Mouse (Mus musculus): ENCODE results near the gene Lap3.

The Lap3 gene

DNA sequence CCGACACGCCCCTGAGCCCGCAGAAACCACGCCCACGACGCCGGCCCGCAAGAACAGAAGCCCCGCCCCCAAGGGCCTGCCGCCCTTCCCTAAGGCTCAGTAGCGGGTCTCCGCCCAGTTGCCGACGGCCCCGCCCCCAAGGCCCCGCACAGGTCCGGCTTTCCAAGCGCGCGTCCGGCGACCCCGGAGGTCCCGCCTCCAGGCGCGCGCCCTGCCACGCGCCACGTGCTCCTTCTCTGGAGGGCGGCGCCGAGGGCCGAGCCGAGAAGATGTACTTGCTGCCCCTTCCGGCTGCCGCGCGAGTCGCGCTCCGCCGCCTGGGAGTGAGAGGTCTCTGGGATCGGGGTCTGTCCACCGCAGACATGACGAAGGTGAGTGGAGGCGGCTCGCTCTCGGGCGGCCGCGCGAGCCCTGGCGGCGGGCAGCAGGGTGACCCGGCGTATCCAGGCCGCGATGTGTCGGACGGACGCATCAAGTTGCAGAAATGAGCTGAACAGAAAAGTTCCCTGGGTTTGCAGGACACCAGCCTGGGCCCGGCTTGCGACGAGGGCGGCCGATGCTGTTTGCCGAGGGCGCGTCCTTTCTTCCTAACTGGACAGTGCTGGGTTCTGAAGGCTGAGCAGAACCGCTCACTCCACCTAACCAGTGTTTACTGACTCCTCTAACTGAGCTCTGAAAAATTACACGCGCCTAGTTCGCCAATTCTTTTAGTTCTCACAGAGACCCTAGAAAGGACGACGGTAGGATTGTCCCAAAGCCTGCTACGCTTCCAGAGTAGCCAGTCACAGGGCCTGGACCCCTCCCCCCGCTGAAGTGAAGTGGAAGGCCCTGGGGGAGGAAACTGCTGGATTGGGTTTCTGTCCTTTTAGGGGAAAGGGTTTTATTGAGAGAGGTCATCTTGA lies at the start of gene Lap3:
TSS of gene Lap3 (plus strand) at position 184 of the 902 bp plus-strand sequence.
- peak; percentile 96 for DNase-seq (ENCODE audit: low read depth, low spot score)

GRCm38 (mm10) chr5:45444130-45444832 lies 48.9 kb upstream of the Lap3 start:
- DNase-seq (ENCODE audit: low read depth, low spot score): no peak

DNA sequence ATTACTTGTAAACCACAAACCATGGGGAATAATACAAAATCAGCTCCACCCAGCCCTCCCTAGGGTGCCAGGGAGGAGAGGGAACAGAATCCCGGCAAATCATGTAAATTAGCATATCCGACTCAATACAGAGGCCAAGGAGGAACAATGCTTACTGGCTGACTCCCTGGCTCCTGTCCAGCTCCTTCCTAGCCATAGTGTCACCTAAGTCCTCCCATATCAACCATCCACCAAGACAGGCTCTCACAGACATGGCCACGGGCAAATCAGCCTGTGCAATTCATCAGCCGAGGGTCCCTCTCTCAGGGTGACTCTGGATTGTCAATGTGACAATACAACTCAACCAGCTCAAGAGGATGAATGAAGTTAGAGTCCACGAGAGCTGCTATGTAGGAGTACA lies 44.5 kb upstream of the Lap3 start:
- DNase-seq (ENCODE audit: low read depth, low spot score): peak; percentile 8

DNA sequence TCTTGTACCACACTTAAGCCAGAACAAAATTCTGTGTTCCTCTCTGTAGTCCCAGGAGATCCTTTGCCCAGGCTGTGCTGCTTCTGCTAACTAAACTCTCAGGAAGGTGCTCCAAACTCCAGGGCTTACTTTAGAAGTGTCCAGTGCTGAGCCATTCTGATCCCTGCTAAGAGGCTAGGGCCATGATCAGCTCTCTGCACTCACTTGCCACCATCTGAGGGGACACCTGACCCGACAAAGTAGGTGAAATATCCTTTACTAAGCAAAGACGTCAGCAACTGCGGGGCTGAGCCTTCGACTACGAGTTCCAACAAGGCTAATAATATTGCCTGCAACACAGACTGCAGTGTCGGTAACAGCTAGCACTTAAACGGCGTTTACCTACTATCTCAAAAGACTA lies 44.0 kb upstream of the Lap3 start:
- DNase-seq (ENCODE audit: low read depth, low spot score): no peak

DNA sequence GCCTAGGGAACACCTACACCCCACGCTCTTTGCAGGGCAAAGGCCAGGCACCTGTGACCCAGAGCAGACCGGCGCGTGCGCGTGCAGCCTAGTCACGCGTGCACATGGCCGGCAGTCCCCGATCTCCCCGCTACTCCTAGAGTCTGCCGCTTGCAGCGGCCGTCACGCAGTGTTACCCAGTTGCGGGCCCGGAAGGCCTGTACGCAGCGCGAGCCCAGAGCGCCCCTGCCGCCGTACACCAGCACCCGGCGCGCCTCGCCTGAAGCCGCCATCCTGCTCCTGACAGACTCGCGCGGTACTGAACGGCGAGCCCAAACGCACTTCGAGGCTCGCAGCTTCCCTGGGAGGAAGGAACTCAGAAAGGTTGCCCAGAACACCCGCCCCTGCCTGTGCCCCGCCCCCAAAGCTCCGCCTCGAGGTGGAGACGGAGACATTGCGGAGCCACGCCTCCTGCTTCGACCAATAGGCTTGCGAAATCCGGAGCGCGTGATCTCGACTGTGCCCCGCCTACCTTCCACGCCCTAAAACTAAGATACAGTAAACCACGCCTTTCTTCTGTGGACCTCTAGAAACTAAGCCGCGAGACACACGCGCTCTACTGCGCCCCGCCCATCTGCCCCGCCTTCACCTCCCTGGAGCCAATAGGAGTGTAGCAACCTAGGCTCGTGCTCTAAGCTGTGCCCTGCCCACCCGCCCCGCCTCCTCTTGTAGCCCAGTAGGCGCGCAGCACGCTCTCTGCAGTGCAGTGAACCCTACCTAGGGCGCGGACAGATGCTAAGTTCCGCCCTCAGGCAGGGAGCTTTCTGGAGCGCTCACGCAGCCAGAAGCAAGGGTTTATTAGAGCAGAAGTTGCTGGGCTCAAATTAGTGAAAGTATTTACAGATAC lies 43.1 kb upstream of the Lap3 start, which contains the start of gene Qdpr:
TSS of gene Qdpr (minus strand) at position 406 of the 886 bp plus-strand sequence.
- DNase-seq (ENCODE audit: low read depth, low spot score): peak; percentile 100

DNA sequence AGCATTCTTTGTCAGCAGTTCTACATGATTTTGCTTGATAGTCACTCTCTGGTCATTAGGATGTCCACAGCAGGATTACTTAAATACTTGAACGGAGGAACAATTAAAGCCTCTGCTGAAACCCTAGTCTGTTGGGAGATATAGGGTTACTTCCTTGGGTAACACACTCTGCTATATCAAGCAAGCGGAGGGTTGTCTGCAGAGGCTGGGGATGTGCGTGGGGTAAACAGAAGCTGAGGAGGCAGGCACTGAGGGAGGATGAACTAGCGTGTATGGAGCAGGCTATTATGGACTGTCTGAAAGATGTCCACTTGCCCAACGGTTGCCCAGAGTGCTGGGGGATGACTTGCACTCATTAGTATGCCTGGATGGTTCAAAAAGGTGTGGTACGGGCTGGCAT lies 39.7 kb upstream of the Lap3 start, which contains the start of gene Clrn2:
TSS of gene Clrn2 (plus strand) at position 301 of the 400 bp plus-strand sequence.
- DNase-seq (ENCODE audit: low read depth, low spot score): no peak

GRCm38 (mm10) chr5:45454456-45454855 lies 38.7 kb upstream of the Lap3 start:
- DNase-seq (ENCODE audit: low read depth, low spot score): no peak

- DNase-seq (ENCODE audit: low read depth, low spot score): no peak
Measured at GRCm38 (mm10) chr5:45472880-45473450, 20.2 kb upstream of the Lap3 start.

GRCm38 (mm10) chr5:45473521-45473920 lies 19.7 kb upstream of the Lap3 start:
- no peak for DNase-seq (ENCODE audit: low read depth, low spot score)

- peak; percentile 65 for DNase-seq (ENCODE audit: low read depth, low spot score)
Measured at GRCm38 (mm10) chr5:45474215-45474614, 19.0 kb upstream of the Lap3 start.

DNA sequence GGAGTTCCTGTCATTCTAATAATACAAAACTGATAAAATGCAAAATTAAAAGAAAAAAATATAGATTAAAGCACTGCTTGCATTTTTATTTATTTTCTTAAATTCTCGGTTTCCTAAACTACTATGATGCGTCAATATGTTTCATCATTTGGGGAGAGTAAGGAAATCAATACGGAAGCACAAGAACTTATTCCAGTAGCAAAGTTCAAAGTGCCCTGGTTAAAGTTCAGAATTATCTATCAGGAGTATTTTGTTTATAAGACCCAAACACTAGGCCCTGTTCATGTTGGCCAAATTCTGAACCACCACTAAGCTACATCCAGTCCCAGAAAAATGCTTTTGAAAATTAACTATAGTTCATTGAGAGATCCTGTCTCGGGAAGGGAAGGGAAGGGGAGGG lies 18.4 kb upstream of the Lap3 start:
- DNase-seq (ENCODE audit: low read depth, low spot score): no peak

- DNase-seq (ENCODE audit: low read depth, low spot score): no peak
Measured at GRCm38 (mm10) chr5:45475771-45476170, 17.4 kb upstream of the Lap3 start.

GRCm38 (mm10) chr5:45476288-45476687 lies 16.9 kb upstream of the Lap3 start:
- DNase-seq (ENCODE audit: low read depth, low spot score): no peak

GRCm38 (mm10) chr5:45477601-45478000 lies 15.6 kb upstream of the Lap3 start:
- DNase-seq (ENCODE audit: low read depth, low spot score): no peak

DNA sequence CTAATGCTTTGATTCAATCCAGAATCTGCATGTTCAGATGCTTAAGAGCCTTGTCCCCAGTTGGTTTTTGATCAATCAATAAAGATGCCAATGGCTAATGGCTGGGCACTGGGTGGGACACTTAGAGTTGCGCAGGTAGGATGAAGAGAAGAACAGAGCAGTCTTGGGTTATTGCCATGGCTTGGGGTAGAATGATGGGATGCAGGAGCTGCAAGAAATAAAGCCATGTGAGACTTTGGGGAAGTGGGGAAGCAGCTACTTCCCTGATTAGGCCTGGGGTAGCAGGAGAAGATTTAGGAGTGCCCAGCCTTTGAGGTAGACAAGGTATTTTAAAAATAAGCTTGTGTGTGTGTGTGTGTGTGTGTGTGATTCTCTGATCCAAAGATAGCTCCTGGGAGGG lies 13.1 kb upstream of the Lap3 start:
- DNase-seq (ENCODE audit: low read depth, low spot score): no peak

DNA sequence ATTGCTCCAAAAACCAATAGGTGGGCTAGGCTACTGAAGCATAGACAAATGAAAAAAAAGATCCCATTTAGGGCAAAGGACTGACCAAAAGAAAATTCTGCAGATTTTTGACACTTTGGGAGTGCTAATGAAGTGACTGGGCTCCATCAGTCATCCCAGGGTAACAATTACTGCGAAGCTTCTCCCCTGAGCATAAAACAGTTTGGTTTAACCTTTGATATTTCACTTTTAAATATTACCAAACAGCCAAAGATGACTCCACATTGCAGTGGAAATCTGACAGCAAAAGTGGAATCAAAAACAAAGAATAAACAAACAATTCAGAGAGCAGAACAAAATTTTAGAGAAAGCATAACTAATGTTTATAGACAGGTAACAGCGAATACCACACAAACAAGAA lies 12.0 kb upstream of the Lap3 start:
- no peak for DNase-seq (ENCODE audit: low read depth, low spot score)

DNA sequence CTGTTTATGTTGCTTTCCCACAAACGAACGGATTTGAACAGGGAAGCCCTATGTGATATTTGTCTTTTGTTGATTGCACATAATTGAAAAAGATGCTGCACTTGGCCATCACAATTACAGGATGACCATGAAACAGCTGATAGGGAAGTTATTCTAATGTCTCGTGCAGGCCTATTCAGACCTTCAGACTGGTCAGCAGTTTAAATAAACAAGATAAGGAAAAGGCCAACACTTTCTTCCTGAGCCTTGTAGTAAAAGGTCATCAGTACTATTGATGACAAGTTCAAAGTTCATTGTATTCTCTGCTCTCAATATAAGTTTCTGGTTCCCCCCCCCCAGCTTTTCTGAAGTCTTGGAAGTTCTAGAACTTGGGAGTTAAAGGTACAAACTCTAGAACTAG lies 10.6 kb upstream of the Lap3 start:
- no peak for DNase-seq (ENCODE audit: low read depth, low spot score)

DNA sequence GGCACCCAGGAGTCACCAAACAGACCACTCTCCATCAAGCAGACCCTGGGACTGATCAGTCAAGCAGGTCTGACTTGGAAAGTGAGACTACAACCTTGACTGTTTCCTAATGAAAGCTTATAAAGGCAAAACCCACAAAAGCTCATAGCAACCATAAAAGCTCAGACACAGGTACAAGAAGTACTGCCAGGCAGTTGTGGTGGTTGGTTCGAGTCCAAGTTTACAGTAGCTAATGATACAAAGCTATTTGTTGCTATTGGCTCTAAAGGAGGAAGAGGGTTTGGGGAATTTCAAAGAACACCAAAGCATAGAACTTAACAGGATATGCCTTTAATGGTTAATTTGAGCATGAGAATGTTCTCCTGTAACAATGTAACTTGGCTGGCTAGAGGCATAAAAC lies 9.5 kb upstream of the Lap3 start:
- no peak for DNase-seq (ENCODE audit: low read depth, low spot score)

- DNase-seq (ENCODE audit: low read depth, low spot score): no peak
Measured at GRCm38 (mm10) chr5:45491776-45492175, 1.4 kb upstream of the Lap3 start.

GRCm38 (mm10) chr5:45494093-45494755 lies 1.1 kb downstream of the Lap3 start:
- no peak for DNase-seq (ENCODE audit: low read depth, low spot score)
